Mouse (Mus musculus): ENCODE measurements around the gene Clic3. TPM values are rescaled to one million over a fixed set of nuclear protein-coding genes. Genes with fewer than 3 reads are reported as not detected.
"Not testable (repeated sequence)": the region's sequence is repeated elsewhere in the genome, so short reads cannot be mapped to it uniquely, and the experiment has no call there.

Gene Clic3
- 1 to 10 TPM; 2.4 to 3.6 TPM for total RNA-seq (2021)

DNA sequence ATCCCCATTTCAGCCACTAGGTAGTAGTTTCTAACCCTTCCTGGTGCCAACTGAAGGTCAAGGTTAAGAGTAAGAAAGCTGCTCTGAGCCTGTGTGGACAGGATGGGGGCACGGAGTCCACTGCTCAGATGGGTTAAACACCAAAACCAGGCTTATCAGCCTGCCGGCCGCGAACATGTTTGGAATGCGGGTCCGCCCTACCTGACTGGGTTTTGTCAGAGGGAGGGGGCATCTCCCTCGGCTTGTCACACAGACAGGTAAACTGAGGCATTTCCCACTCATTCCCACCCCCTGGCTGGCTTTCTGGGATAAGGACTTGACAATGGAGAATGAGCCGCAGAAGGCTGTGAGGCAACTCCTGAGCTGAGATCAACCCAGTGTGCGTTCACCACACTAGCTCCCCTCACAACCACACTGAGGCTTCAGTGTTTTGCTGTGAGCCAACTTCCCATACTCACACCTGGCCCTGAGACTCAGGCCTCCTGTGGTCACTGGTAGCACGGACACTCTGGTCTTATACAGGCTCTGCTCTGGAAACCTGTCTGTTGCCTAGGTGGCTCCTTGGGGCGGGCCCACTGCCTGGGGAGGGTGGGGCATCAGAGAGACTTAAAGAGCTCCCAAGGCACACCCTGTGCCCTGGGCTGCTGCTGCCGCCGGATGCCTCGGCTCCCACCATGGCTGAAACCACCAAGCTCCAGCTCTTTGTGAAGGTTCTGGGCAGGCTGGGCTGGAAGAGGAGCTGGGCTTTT, at the start of gene Clic3:
Clic3 (plus strand) TSS at position 634 of the 749 bp plus-strand sequence.
- intact Hi-C loops (cut with DNase I) = no loop called here
- DNase-seq (ENCODE audit: low spot score) = no peak

DNA sequence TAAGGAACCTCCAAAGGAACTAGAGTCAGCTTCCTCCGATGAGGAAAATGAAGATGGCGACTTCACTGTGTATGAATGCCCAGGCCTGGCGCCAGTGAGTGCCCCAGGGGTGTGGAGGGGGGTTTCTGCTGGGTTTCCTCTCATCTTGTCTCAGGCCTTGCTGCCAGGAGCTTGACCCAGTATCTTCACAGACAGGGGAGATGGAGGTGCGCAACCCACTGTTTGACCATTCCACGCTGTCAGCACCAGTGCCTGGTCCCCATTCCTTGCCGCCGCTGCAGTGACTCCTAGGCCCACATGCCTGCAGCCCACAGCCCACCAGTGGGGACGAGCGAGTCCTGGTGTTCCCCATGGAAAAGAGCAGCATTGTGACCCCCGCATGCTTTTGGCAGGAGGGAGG, 47.7 kb upstream of the Clic3 start:
- no peak for DNase-seq (ENCODE audit: low spot score)
- intact Hi-C loops (cut with DNase I) = no loop called here

DNA sequence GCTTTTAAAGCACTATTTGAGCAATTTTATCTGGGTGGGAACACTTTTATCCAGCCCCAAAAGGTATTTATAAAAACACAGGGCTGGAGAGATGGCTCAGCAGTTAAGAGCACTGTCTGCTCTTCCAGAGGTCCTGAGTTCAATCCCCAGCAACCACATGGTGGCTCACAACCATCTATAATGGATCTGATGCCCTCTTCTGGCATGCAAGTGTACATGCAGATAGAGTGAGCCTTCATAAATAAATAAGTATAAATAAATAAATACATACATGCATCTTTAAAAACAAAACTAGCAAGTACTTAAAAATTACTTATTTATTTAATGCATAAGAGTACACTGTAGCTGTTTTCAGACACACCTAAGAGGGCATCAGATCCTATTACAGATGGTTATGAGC, 43.2 kb upstream of the Clic3 start:
- DNase-seq (ENCODE audit: low spot score); intact Hi-C loops (cut with DNase I): not testable (repeated sequence)

DNA sequence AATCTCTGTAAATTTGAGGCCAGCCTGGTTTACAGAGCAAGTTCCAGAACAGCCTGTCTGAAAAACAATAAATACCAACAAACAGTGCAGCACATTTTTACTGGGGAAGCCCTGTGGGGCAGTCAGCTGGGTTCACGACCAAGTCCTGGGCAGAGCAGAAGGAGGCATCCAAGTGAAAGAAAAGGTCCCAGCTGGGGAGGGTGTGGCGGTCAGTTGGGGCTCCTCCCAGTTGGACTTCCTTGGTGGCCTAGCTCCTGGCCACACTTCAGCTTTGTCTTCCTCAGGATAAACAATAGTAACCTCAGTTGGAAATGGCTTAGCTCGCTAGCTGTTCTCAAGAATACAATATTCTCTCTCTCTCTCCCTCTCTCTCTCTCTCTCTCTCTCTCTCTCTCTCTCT, 39.2 kb upstream of the Clic3 start:
- no peak for DNase-seq (ENCODE audit: low spot score)
- intact Hi-C loops (cut with DNase I) = no loop called here

DNA sequence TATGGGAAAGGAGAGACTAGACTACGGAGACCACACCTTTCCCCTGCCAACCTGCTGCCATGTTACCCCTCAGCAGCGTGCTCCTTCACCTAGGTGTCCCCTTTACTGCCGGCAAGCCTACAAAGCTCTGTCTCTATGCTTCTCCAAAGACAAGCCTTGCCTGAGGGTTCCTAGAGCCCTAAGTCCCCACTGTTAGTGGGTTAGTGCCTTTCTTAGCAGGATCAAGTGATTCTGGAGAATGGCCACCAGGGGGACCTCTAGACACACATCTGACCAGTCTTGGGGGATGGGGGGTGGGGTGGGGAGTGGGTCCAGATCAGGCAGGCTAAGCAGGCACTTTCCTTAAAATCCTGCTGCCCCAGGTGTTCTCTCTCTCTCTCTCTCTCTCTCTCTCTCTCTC, 34.7 kb upstream of the Clic3 start:
- intact Hi-C loops (cut with DNase I) = loop anchor here (1.0 kb wide), 1 partner anchor 61 kb away; no protein-coding TSS in a partner anchor
- DNase-seq (ENCODE audit: low spot score) = no peak

DNA sequence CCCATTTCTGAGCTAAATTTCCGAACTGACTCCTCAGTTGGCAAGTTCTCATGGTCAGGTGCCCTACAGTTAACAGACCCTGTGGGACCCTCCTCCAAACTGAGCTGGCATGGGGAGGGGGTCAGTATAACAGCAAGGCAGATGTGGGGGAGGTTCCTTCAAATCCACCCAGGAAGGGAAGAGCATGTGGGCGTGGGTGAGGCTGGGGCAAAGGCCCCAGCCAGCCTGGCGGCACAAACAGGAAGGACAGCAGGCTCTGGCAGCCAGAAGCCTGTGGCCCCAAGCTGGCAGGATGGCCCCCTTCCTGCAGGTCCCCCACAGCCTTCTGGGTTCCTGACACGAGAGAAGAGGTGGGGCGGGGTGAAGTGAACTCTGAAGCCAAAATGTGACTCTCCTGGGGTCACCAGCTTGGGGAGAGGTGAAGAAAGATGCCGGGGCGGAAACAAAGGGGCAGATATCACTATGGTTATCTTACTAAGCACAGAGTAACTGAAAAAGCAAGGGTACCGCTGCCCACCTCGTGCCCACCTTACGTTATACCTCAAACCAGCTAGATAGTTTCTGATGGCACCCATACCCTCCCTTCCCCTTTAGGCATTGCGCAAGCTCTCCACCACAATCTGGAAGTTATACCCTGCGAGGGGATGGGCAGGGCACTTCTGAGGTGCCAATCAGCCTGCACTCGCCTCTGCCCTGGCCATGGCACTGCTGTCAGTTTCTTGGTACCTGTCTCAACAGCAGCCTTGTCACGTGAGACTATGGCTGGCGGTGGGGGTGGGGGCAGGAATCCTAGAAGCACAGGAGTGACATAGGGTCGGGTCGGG, 33.8 kb upstream of the Clic3 start, which contains the start of gene Fut7:
Fut7 (plus strand) TSS at position 681 of the 824 bp plus-strand sequence.
- intact Hi-C loops (cut with DNase I) = no loop called here
- no peak for DNase-seq (ENCODE audit: low spot score)

DNA sequence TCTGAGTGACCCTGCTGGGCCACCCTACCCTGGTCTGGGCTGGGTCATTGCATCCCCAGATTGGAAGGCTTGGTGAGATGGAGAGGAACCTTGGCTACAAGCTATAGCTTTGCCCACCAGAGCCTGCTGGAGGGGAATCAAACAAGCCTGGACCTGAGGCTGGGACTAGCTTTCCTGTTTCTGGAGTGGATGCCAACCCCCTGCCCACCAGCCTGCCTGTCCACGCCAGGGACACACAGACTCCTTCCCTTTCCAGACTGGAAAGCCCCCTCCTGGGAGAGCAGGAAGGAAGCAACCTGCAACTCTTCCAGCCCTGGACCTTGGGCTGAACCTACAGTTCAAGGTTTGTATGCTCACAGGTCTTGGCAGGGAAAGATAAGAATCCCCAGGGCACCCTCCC, 33.0 kb upstream of the Clic3 start:
- intact Hi-C loops (cut with DNase I) = no loop called here
- DNase-seq (ENCODE audit: low spot score) = no peak

DNA sequence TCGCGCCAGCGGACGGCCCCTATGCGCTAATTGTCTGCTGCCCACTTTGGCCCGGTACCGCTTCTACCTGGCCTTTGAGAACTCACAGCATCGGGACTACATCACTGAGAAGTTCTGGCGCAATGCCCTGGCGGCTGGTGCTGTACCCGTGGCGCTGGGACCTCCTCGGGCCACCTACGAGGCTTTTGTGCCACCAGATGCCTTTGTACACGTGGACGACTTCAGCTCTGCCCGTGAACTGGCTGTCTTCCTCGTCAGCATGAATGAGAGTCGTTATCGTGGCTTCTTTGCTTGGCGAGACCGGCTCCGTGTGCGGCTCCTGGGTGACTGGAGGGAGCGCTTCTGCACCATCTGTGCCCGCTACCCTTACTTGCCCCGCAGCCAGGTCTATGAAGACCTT, 31.2 kb upstream of the Clic3 start:
- DNase-seq (ENCODE audit: low spot score) = no peak
- intact Hi-C loops (cut with DNase I) = loop anchor here (5.0 kb wide), 1 partner anchor 127 kb away; no protein-coding TSS in a partner anchor

DNA sequence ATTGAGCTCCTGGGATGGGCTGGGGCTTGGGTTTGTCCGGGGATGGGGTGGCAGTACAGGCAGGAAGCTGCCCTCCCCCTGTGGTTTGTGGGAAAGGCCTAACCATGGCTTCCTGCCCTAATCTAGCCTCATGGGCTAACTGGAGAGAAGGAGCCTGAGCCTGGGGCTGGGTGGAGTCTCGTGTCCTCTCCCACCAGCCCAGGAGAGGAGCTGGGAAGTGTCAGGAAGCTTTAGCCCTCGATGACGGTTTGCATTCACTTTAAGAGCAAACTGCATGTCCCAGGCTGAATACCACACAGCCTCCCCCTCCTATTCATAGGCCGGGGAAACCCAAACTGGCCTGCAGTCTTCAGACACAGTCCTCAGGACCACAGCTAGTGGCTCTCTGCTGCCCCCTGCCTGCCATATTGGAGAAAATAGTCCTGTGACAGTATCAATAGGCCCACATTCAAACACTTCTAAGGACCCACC, 29.9 kb upstream of the Clic3 start:
- DNase-seq (ENCODE audit: low spot score) = no peak
- intact Hi-C loops (cut with DNase I) = loop anchor here (1.0 to 5.0 kb wide), 2 partner anchors 50 to 126 kb away; no protein-coding TSS in a partner anchor

DNA sequence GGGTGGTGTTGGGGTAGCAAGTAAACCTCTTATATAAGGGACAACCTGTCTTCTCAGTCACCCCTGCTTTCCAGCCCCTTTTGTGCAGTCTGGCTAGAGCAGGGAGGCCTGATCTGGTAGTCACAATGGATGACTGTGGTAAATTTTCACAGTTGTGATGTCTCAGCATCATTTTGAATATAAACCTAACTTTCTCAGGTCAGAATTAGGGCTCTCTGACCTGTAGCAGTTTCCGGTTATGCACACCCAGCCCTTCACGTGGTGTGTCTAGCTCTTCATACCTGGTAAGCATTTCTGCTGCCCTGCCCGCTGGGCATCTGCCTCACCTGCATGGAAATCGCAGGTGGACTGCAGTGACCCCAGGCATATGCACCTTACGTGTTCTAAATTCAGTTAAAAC, 29.4 kb upstream of the Clic3 start:
- intact Hi-C loops (cut with DNase I) = loop anchor here (1.0 to 5.0 kb wide), 2 partner anchors 51 to 125 kb away; no protein-coding TSS in a partner anchor

DNA sequence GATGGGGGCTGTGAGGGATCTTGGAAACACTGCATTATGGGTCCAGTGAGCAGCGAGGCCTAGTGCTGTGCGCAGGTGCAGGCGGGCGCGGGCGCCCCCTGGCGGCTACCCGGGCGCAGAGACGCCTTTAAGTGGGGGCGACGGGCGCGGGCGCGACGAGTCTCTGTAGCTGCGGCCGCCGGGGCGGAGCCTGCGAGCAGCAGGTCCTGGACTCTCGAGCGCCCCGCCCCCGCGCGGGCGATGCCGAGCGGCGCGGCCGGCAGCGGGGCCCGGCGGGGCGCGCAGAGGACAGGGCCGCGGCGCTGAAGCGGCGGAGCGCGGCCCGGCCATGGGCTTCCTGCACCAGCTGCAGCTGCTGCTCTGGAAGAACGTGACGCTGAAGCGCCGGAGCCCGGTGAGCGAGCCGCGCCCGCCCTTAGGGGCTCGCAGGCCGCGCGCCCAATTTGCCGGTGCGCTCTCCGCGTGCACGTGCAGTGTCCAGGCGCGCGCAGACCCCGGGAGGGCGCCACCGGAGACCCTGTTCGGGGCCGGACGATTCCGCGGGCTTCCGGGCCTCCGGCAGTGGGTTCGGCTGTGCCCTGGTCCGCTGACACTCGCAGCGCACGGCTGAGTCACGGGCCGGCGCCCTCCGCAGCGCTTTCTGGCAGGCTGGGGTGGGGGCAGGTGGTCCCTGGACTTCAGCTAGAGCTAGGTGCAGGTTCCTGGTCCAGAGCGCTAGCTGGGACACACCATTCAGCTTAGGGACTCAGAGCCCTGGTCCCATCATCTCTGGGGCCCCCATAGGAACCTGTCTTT, 28.0 kb upstream of the Clic3 start, which contains the start of gene Abca2:
Abca2 (plus strand) TSS at position 262 of the 795 bp plus-strand sequence.
- intact Hi-C loops (cut with DNase I) = loop anchor here (5.0 kb wide), 1 partner anchor 124 kb away; no protein-coding TSS in a partner anchor
- peak; percentile 85 for DNase-seq (ENCODE audit: low spot score)

More for the DNA sequence above, 29.4 kb upstream of the Clic3 start:
- DNase-seq (ENCODE audit: low spot score) = no peak

DNA sequence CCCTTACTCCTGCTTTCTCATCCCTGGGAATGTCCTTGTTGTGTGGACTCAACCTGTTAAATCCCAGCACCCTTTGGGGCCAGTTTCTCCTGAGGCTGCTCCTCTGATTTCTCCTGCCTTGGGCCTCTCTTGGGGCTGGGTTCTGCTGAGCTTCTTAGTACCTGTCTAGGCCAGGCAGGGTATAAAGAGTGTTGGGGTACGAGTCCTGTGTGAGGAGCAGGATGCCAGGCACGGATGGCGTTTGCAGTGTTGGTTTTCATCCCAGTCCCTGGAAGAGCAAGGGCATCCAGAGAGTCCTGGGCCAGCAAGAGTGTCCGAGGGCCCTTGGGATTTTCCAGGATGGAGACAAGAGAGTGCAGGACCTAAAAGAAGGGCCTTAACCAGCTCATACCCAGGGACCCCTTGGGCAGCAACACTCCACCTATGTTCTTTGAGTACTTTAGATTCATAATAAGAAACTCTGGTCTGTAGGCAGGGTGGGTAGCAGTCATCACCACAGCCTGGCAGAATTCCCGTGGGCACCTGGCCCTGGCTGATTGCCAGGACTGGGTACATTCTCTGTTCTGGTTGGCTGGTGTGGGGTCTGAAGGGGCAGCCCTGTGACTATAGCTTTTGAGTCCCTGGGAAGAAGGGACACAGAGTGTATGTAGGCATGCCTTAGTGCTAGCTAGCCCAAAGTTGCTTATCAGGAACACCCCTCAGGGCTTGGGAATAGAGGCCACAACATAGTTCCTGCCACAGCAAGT, 27.0 kb upstream of the Clic3 start:
- DNase-seq (ENCODE audit: low spot score) = no peak
- intact Hi-C loops (cut with DNase I) = loop anchor here (2.0 to 5.0 kb wide), 2 partner anchors 29 to 123 kb away; no protein-coding TSS in a partner anchor

DNA sequence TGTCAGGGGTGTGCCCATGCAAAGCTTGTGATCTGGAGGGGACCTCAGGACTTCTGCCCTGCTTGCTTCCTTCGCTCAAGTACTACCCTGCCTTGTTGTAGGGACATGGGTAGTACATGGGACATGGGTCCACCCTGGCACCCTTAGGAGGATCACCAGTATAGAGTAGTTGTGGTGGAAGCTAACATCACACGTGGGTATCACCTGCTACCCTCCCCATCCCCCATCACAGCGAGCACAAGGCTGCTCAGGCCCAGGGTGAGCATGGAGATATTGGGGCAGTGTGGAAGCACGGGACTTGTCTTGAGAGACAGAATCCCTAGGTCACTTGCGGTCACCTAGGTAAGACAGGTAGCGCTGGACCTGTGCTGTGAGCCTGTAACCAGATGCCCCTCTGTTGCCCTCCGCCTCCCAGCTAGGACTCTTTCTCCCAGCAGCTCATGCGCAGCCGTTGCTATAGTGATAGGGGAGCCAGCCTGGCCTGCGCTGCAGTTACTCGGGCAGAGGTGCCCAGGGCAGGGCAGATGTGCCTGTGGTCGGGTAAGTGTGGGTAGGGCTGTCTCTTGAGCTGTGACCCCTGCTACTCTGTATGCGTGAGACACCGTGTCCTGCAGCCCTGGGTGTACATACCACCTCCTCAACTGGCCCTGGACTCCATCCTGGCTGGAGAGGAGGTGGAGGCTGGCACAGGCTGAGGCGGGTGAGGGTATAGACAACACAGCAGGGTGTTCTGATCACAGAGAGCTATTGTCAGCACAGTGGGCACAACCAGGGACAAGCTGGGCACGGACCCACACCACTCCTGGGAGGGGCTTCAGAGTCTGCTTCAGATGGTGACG, 26.0 kb upstream of the Clic3 start:
- intact Hi-C loops (cut with DNase I) = loop anchor here (2.0 kb wide), 1 partner anchor 28 kb away; no protein-coding TSS in a partner anchor
- no peak for DNase-seq (ENCODE audit: low spot score)

DNA sequence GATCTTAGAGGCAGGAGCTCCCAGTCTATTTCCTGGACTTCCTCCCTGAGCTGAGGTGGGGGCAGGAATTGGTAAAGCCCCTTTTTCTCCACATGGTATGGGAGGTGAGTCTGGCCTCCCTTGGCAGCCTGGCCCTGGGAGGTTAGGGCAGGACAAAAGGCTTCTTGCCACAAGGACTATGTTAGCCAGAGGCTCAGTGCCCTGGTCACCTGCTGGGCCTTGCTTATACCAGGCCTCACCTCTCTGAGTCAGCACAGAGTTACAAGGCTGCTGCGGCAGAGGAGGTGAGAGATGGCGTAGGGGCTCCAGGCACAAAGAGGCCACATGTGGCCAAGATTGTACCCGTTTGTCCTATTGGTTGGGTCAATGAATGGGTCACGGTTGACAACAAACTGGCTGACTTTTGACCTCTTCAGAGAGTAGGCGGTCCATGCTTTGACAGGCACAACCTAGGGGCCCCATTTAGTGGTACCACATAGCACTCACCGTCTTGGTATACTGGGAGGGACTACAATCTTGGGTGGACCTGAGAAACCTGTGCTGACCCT, 25.3 kb upstream of the Clic3 start:
- no peak for DNase-seq (ENCODE audit: low spot score)
- intact Hi-C loops (cut with DNase I) = loop anchor here (2.0 kb wide), 1 partner anchor 27 kb away; no protein-coding TSS in a partner anchor

DNA sequence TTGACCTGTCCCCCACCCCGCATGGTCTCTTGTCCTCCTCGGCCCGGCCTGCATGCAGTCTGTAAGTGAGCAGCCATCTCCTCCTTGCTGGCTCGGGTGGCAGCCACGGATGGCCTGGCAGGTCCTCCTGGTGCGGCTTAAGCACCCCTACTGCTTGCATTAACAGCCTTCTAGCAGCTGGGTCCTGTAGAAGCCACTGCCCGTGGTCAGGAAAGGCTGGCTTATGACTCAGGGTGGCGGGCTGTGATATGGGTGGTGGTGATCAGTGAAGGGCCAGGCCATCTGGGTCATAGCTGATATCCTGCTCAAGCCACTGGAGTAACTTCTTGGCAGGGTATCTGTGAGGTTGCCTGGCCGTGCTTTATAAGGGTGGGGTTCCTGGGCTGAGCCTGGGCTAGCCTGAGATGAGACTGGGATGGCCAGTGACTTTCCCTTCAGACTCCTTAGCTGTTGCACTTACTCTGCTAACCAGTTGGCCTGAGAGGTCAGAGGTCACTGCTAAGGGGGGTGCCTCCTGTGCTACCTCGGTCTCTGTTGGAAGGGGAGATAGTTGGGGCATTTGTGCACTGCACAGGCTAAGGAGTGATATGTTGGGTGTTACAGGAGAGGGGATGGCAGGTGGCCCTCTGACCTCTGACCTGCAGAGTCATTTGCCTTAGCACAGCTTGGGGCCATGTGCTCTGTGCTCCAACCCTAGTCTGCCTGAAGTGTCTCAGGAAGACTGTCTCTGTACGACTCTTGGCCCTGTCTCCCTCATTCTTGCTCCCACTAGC, 24.1 kb upstream of the Clic3 start:
- no peak for DNase-seq (ENCODE audit: low spot score)
- intact Hi-C loops (cut with DNase I) = no loop called here

DNA sequence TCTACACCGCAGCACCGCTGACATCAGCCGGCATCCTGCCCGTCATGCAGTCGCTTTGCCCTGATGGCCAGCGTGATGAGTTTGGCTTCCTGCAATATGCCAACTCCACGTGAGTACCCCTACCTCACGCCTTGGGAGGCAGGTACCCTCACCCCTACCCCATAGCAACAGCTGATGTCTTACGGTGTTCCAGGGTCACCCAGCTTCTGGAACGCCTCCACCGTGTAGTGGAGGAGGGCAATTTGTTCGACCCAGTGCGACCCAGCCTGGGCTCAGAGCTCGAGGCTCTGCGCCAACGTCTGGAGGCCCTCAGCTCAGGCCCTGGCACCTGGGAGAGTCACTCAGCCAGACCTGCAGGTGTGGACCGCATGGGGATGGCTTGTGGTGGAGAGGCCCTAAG, 23.5 kb upstream of the Clic3 start:
- DNase-seq (ENCODE audit: low spot score) = no peak
- intact Hi-C loops (cut with DNase I) = no loop called here

DNA sequence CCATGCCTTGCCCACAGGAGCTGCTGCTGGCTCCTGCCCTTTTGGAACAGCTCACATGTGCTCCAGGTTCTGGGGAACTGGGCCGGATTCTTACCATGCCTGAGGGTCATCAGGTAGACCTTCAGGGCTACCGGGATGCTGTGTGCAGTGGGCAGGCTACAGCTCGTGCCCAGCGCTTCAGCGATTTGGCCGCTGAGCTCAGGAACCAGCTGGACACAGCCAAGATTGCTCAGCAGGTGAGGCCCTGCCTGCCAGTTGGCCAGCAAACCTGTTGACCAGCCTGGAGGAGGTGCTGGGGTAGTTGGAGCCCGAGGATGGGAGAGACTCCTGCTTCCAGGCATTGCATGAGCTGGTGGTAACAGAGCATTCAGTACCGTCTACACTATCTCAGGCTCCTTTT, 22.3 kb upstream of the Clic3 start:
- DNase-seq (ENCODE audit: low spot score) = no peak
- intact Hi-C loops (cut with DNase I) = no loop called here
